Mouse (Mus musculus) forebrain, embryonic 16.5 days (tissue): ENCODE results near the gene 4833427G06Rik. TPM values are rescaled to one million over a fixed set of nuclear protein-coding genes. Genes with fewer than 3 reads are reported as not detected.

Experiments
- ATAC-seq: fragments of 200-750 bp; cut with Nextera tagmentation; 2 replicates; pipeline ENCODE4 v1.8.0; 2017; ENCODE audit warnings: mild to moderate bottlenecking, moderate library complexity
- H3K27ac ChIP-seq: fragments of 300-500 bp; sonication (generic); 2 replicates; pipeline ENCODE4 v1.5.1; 2014; ENCODE audit warnings: low read length, control low read depth
- H3K27me3 ChIP-seq: fragments of 300-500 bp; sonication (generic); replicated peaks from 2 replicates; pipeline ENCODE4 v1.6.1; 2014; ENCODE audit warnings: low read length; ENCODE audit not compliant: control insufficient read depth, insufficient read depth
- H3K36me3 ChIP-seq: fragments of 300-500 bp; sonication (generic); 2 replicates; pipeline ENCODE4 v1.6.1; 2014; ENCODE audit not compliant: control insufficient read depth, insufficient read depth
- H3K4me1 ChIP-seq: fragments of 300-500 bp; sonication (generic); replicated peaks from 2 replicates; pipeline ENCODE4 v1.6.1; 2014; ENCODE audit warnings: low read length; ENCODE audit not compliant: control insufficient read depth, insufficient read depth
- H3K4me2 ChIP-seq: fragments of 300-500 bp; sonication (generic); 2 replicates; pipeline ENCODE4 v1.6.1; 2014; ENCODE audit warnings: mild to moderate bottlenecking, low read length, control low read depth
- H3K4me3 ChIP-seq: fragments of 300-500 bp; sonication (generic); replicated peaks from 2 replicates; pipeline ENCODE4 v1.5.1; 2014; ENCODE audit warnings: mild to moderate bottlenecking, low read length, control low read depth
- H3K9ac ChIP-seq: fragments of 300-500 bp; sonication (generic); replicated peaks from 2 replicates; pipeline ENCODE4 v1.6.1; 2014; ENCODE audit warnings: low read depth, low read length, control low read depth
- H3K9me3 ChIP-seq: fragments of 300-500 bp; sonication (generic); 2 replicates; pipeline ENCODE4 v1.6.1; 2016; ENCODE audit warnings: low read length; ENCODE audit not compliant: control insufficient read depth
- WGBS: fragments of 180-500 bp; shearing (Covaris S2); extraction: QIAGEN DNeasy Blood & Tissue Kit; methylation state at CpG from one replicate; pipeline ENCODE4 v1.1.7; 2014; 5-methylcytosine and 5-hydroxymethylcytosine counted together
- polyA plus RNA-seq: library from polyadenylated mRNA; unstranded; fragments of >200 nt; fragmentation: Nextera tagmentation; extraction: Ambion mirVana; gene quantifications from 2 replicates; pipeline ENCODE4 v1.2.1, GENCODE M21; 2015

The 4833427G06Rik gene
- polyA plus RNA-seq, 1 experiment from 2014 or later = 0.22 TPM

DNA sequence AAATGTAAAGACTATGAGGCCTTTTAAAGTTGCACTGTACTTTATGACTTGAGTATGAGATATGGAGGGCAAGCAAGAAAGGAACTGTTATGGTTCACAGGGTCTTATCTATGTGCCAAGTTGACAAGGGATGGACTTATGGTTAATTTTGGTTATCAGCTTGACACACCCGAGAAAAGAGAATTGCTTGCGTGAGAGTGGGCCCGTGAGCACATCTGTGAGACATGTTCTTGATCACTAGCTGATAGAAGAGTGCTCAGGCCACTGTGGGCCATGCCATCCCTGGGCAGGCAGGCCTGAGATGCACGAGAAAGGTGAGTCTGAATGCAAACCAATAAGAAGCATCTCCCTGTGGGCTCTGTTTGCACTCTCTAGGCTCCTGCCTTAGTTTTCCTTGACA lies 35.6 kb upstream of the 4833427G06Rik start:
- no peak for ATAC-seq
- H3K27ac ChIP-seq = no peak overlapping the region
- no peaks in the 10 kb centered on the region for H3K4me1 ChIP-seq
- no peaks in the 10 kb centered on the region for H3K36me3 ChIP-seq
- 91% methylated on average over 4 of the region's 4 CpGs for WGBS
- no peaks in the 10 kb centered on the region for H3K27me3 ChIP-seq
- H3K4me2 ChIP-seq = no peak overlapping the region
- no peak overlapping the region for H3K4me3 ChIP-seq
- no peaks in the 10 kb centered on the region for H3K9me3 ChIP-seq
- no peak overlapping the region for H3K9ac ChIP-seq

DNA sequence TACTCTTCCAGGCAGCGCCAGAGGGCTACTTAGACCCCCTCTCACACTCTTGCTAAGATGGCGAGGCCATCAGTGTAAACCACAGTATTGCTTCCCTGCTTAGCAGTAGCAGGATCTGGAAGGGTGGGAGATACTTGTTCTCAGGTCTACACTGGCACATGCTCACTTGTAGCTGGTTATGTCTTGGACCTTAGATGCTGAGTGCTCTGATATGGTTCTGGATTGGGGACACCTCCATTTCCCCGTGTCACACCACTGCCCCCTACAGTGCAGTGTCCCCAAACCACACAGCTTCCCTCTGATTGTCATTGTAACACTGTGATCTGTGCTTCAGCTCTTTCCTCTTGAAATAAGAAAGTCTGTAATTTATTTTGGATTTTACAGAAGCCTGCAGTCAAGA lies 35.1 kb upstream of the 4833427G06Rik start:
- Histone ChIP-seq H3K27me3 (no peaks in the 10 kb centered on the region), H3K4me2 (no peak overlapping the region), H3K27ac (no peak overlapping the region), H3K4me3 (no peak overlapping the region), H3K9me3 (no peaks in the 10 kb centered on the region), H3K36me3 (no peaks in the 10 kb centered on the region), H3K4me1 (no peaks in the 10 kb centered on the region), H3K9ac (no peak overlapping the region)
- WGBS = 66% methylated on average over 3 of the region's 3 CpGs
- no peak for ATAC-seq

DNA sequence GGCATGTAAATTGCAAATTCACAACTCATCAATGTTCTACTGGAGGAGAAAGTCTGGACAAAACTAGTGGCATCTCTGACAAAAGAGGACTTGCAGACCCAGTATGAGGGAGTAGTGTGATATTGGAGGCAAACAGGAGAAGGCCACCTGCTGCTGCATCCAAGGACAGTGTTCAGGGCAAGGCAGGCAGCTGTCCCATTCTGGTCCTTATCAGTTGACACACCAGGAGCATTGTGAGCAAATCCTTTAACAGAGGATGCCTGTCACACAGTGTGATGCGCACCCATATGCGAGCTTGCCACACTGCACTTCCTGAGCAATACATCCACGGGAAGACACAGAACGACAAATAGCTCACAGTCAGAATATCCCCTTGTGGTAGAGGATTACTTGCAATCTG lies 12.9 kb upstream of the 4833427G06Rik start:
- no peaks in the 10 kb centered on the region for H3K4me1 ChIP-seq
- H3K9ac ChIP-seq = no peak overlapping the region
- ATAC-seq = no peak
- no peak overlapping the region for H3K4me2 ChIP-seq
- H3K36me3 ChIP-seq = no peaks in the 10 kb centered on the region
- 81% methylated on average over 4 of the region's 4 CpGs for whole genome bisulfite sequencing
- no peaks in the 10 kb centered on the region for H3K27me3 ChIP-seq
- no peak overlapping the region for H3K4me3 ChIP-seq
- H3K27ac ChIP-seq = no peak overlapping the region
- no peaks in the 10 kb centered on the region for H3K9me3 ChIP-seq

DNA sequence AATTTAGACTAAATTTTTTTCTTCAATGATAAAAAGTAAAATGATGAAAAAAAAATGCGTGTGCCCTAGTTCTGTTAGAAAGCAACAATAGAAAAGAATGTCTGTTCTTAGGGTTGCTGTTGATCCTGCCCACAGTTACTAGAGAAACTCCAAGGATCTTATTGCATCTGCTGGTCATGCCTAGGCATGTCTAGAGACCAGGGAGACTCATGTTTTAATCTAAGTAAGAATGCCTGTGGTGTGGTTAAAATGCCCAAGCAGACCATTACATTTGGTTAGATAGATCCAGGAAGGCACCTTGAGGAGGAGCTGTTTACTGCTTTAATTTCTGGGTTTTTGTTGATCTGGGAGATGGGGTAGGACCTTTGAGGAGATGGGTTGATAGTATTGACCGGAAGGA lies 3.9 kb upstream of the 4833427G06Rik start:
- Histone ChIP-seq H3K4me1 (peaks cover 15% of the 10 kb centered on the region), H3K27me3 (no peaks in the 10 kb centered on the region; the same call in 1 of the 2 replicates), H3K4me3 (no peak overlapping the region), H3K9me3 (no peaks in the 10 kb centered on the region), H3K4me2 (no peak overlapping the region), H3K27ac (no peak overlapping the region), H3K36me3 (no peaks in the 10 kb centered on the region), H3K9ac (no peak overlapping the region)
- ATAC-seq = no peak
- WGBS = 82% methylated on average over 2 of the region's 2 CpGs

DNA sequence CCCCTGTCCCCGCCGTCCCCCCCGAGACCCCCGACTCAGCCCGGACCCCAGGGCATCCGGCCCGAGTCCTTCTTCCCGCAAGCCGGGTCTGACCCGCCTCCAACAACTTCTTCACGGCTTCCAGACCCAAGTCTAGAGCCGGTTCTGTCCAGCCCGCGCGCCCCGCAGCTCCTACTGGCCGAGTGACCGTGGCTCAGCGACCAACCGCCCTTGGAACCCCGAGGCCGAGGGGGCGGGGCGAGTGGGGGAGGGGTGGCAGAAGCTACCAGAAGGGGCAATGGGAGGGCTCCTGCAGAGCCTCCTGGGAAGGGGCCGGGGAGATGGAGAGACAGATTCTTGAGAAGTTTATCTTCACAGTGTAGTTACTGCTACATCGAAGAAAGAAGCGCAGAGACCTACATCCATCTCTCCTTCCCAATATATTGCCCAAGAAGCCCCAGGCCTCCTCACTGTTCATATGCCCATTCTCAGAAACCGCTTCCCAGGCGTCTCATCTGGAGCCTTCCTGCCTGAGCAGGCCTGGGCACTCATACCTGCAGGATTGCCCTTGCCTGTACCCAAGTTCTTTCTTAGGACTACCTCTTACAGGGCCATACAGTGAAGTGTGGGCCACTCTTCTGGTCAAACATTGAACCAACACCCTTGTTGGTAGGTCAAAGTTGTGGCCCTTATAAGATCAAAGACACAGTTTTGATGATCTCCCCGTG lies 2.1 kb upstream of the 4833427G06Rik start:
- H3K9ac ChIP-seq = peak overlapping the region; percentile 71
- H3K9me3 ChIP-seq = no peaks in the 10 kb centered on the region
- H3K4me1 ChIP-seq = peaks cover 15% of the 10 kb centered on the region
- peak overlapping the region; percentile 97 for H3K4me2 ChIP-seq
- H3K36me3 ChIP-seq = no peaks in the 10 kb centered on the region
- ATAC-seq = peak; percentile 31
- no peaks in the 10 kb centered on the region; the same call in 1 of the 2 replicates for H3K27me3 ChIP-seq
- WGBS = 13% methylated on average over 27 of the region's 30 CpGs
- no peak overlapping the region for H3K27ac ChIP-seq
- H3K4me3 ChIP-seq = peak overlapping the region; percentile 56

DNA sequence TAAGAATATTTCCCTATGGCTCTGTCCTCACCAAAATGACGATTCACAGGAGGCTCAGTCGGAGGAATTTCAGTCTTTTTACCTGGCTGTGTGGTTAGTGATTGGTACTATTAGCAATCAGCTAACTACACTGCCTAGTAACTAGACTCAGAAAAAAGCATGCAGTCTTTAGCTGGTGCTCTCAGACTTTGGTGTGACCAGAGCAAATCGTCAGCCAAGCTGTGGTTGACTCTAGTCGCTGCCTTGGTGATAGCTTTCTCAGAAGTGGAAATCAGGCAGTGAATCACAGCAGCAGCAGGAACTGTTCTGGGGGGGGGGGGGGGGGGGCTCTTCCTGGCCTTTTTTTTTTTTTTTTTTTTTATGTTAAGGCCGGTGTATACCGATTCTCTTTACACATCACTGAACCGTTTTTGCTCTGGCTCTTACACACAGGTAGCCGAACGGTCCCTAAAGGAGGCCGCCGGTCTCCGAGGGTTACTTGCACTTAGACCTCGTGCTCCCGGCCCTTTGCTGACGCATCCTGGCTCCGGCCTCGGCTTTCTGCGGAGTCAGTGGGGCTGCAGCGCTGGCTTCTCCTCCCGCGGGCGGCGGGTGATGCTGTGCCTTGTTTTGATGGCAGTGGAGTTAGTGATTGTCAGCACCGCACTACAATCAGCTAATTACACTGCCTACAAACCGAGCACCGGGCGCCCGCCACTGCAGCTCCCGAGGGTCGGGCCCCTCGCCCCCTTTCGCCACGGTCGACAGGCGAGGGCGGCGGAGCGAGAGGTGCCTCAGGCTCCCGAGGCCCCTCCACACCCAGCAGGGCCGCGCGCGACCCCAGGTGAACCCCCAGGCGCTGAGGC lies 1.3 kb upstream of the 4833427G06Rik start:
- ATAC-seq = peak; percentile 75
- H3K9ac ChIP-seq = peak overlapping the region; percentile 71
- H3K4me1 ChIP-seq = peaks cover 15% of the 10 kb centered on the region
- H3K27ac ChIP-seq = no peak overlapping the region
- H3K36me3 ChIP-seq = no peaks in the 10 kb centered on the region
- WGBS = 2% methylated on average over 43 of the region's 44 CpGs
- H3K27me3 ChIP-seq = no peaks in the 10 kb centered on the region; the same call in 1 of the 2 replicates
- peak overlapping the region; percentile 56 for H3K4me3 ChIP-seq
- H3K4me2 ChIP-seq = peak overlapping the region; percentile 97
- no peaks in the 10 kb centered on the region for H3K9me3 ChIP-seq

DNA sequence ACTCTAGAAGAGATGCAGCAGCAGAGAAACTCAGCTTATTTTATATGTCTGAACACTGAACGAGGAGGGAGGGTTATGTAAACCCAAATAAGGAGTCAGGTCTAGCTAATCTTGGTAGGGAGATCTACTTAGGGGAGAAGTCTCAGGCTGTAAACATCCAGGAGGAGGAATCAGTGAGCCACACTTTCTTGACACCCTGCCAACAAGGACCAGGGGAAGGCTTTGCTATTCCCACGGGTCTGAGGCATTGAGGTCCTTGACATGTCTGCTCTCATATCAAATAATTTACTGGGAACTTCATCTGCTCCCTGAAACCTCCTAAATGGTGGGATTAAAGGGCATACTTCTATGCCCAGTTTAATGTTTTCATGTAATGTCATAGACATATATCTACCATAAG lies 5.6 kb downstream of the 4833427G06Rik start:
- Histone ChIP-seq H3K27me3 (no peaks in the 10 kb centered on the region), H3K9ac (no peak overlapping the region), H3K36me3 (no peaks in the 10 kb centered on the region), H3K9me3 (no peaks in the 10 kb centered on the region), H3K4me1 (no peaks in the 10 kb centered on the region), H3K4me3 (no peak overlapping the region), H3K4me2 (no peak overlapping the region), H3K27ac (no peak overlapping the region)
- 51% methylated on average over 2 of the region's 2 CpGs for WGBS
- no peak for ATAC-seq

DNA sequence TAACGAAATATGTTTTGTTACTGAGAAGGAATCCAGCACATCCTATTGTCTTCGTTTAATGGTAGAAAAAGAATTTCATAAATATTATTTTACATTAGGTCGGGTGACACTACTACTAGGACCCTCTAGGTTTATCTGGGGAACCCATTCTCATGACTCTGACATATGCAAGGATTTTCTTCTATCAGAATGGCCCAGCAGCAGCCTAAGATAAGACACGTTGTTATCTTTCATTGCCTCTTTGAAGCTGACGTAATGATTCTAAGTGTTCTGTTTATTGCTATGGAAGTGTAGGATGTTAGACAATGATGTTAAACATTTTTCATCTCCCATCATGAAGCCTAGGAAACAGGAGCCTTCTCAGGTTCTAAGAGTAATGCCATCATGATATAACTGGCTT lies 8.2 kb downstream of the 4833427G06Rik start:
- 83% methylated on average over 5 of the region's 5 CpGs for WGBS
- ATAC-seq = no peak
- Histone ChIP-seq H3K4me1 (peaks cover 5% of the 10 kb centered on the region), H3K36me3 (no peaks in the 10 kb centered on the region), H3K9ac (no peak overlapping the region), H3K4me2 (no peak overlapping the region), H3K9me3 (no peaks in the 10 kb centered on the region), H3K4me3 (no peak overlapping the region), H3K27me3 (no peaks in the 10 kb centered on the region), H3K27ac (no peak overlapping the region)

DNA sequence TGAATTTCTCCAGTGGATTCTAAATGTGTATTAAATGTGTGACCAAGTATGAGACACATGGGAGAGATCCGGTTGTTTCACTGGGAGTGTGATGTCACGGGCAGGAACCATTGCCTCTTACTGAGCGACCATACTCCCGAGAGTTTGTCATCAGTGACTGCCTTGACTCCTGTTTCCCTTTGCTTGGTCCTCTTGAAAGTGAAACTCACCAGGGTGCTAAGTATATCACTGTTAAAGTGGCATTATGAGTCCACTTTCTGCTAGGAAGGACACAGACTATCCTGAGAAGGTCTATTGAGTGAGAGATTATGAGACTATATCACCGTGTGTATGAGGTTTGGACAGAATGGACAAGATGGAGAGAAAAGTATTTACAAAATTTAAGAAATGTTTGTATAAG lies 20.3 kb downstream of the 4833427G06Rik start:
- Histone ChIP-seq H3K4me1 (peaks cover 5% of the 10 kb centered on the region), H3K36me3 (no peaks in the 10 kb centered on the region), H3K9ac (no peak overlapping the region), H3K27ac (no peak overlapping the region), H3K27me3 (no peaks in the 10 kb centered on the region), H3K9me3 (no peaks in the 10 kb centered on the region), H3K4me3 (no peak overlapping the region), H3K4me2 (no peak overlapping the region)
- no peak for ATAC-seq
- WGBS = 84% methylated on average over 5 of the region's 5 CpGs
